Mouse (Mus musculus) hindbrain, embryonic 16.5 days (tissue): Measurements from ENCODE around the gene Cic. TPM values are rescaled to one million over a fixed set of nuclear protein-coding genes. Genes with fewer than 3 reads are reported as not detected.
"Not testable (repeated sequence)": the region's sequence is repeated elsewhere in the genome, so short reads cannot be mapped to it uniquely, and the experiment has no call there.

Experiments used
- ATAC-seq: fragments of 200-750 bp; cut with Nextera tagmentation; 2 replicates; pipeline ENCODE4 v1.8.0; 2017; ENCODE audit warnings: moderate TSS enrichment, moderate library complexity
- H3K27ac ChIP-seq: fragments of 300-500 bp; sonication (generic); 2 replicates; pipeline ENCODE4 v1.5.1; 2014; ENCODE audit warnings: low read depth, mild to moderate bottlenecking, control low read depth, low read length, moderate library complexity
- H3K27me3 ChIP-seq: fragments of 300-500 bp; sonication (generic); replicated peaks from 2 replicates; pipeline ENCODE4 v1.6.1; 2014; ENCODE audit warnings: low read length; ENCODE audit not compliant: control insufficient read depth, insufficient read depth
- H3K36me3 ChIP-seq: fragments of 300-500 bp; sonication (generic); 2 replicates; pipeline ENCODE4 v1.6.1; 2014; ENCODE audit warnings: mild to moderate bottlenecking, low read length, moderate library complexity, mixed read lengths; ENCODE audit not compliant: control insufficient read depth, insufficient read depth
- H3K4me1 ChIP-seq: fragments of 300-500 bp; sonication (generic); 2 replicates; pipeline ENCODE4 v1.6.1; 2014; ENCODE audit warnings: low read depth, low read length; ENCODE audit not compliant: control insufficient read depth, insufficient read depth
- H3K4me2 ChIP-seq: fragments of 300-500 bp; sonication (generic); 2 replicates; pipeline ENCODE4 v1.6.1; 2014; ENCODE audit warnings: mild to moderate bottlenecking, low read length, control low read depth, moderate library complexity
- H3K4me3 ChIP-seq: fragments of 300-500 bp; sonication (generic); 2 replicates; pipeline ENCODE4 v1.5.1; 2014; ENCODE audit warnings: mild to moderate bottlenecking, low read length, control low read depth, moderate library complexity
- H3K9ac ChIP-seq: fragments of 300-500 bp; sonication (generic); 2 replicates; pipeline ENCODE4 v1.6.1; 2014; ENCODE audit warnings: low read depth, mild to moderate bottlenecking, control low read depth, low read length, moderate library complexity
- H3K9me3 ChIP-seq: fragments of 300-500 bp; sonication (generic); 2 replicates; pipeline ENCODE4 v1.6.1; 2014; ENCODE audit warnings: mild to moderate bottlenecking, low read length, moderate library complexity; ENCODE audit not compliant: control insufficient read depth
- WGBS: fragments of 180-500 bp; shearing (Covaris S2); extraction: QIAGEN DNeasy Blood & Tissue Kit; methylation state at CpG from one replicate; pipeline ENCODE4 v1.1.7; 2014; 5-methylcytosine and 5-hydroxymethylcytosine counted together
- polyA plus RNA-seq: library from polyadenylated mRNA; unstranded; fragments of >200 nt; fragmentation: Nextera tagmentation; extraction: Ambion mirVana; gene quantifications from 2 replicates; pipeline ENCODE4 v1.2.1, GENCODE M21; 2015

Cic gene
- polyA plus RNA-seq, 1 experiment from 2014 or later, result 36.4 TPM

GRCm38 (mm10) chr7:25249314-25250140 lies 18.0 kb upstream of the Cic start:
- Histone ChIP-seq H3K9ac (peak overlapping the region; percentile 79), H3K4me1 (peaks cover 47% of the 10 kb centered on the region), H3K9me3 (no peaks in the 10 kb centered on the region), H3K4me3 (peak overlapping the region; percentile 86), H3K27me3 (no peaks in the 10 kb centered on the region), H3K4me2 (peak overlapping the region; percentile 99), H3K36me3 (no peaks in the 10 kb centered on the region), H3K27ac (peak overlapping the region; percentile 91)
- ATAC-seq, result peak; percentile 35
- under 1% methylated on average over 37 of the region's 73 CpGs for WGBS

- H3K27me3 ChIP-seq, result no peaks in the 10 kb centered on the region
- H3K9me3 ChIP-seq, result no peaks in the 10 kb centered on the region
- peak within 1 kb of the TSS; percentile 99 for H3K4me2 ChIP-seq
- peak; percentile 82 for ATAC-seq
- peak within 1 kb of the TSS; percentile 86 for H3K4me3 ChIP-seq
- no peaks in the 10 kb centered on the region for H3K36me3 ChIP-seq
- WGBS, result under 1% methylated on average over 68 of the region's 81 CpGs
- peaks cover 47% of the 10 kb centered on the region for H3K4me1 ChIP-seq
- peak within 1 kb of the TSS; percentile 91 for H3K27ac ChIP-seq
- peak within 1 kb of the TSS; percentile 79 for H3K9ac ChIP-seq
Observed at GRCm38 (mm10) chr7:25250141-25250972, 17.1 kb upstream of the Cic start, which contains the start of gene Erf. TSS of gene Erf (minus strand) at chr7:25250761.

GRCm38 (mm10) chr7:25251071-25251791 lies 16.3 kb upstream of the Cic start:
- peak; percentile 13; the same call in 1 of the 2 replicates for ATAC-seq
- Histone ChIP-seq H3K4me1 (peaks cover 41% of the 10 kb centered on the region), H3K9ac (peak overlapping the region; percentile 79), H3K27me3 (no peaks in the 10 kb centered on the region), H3K36me3 (no peaks in the 10 kb centered on the region), H3K4me2 (peak overlapping the region; percentile 99), H3K4me3 (peak overlapping the region; percentile 86), H3K27ac (peak overlapping the region; percentile 91), H3K9me3 (no peaks in the 10 kb centered on the region)
- WGBS, result 1% methylated on average over 22 of the region's 22 CpGs

- H3K27me3 ChIP-seq, result no peaks in the 10 kb centered on the region
- H3K9ac ChIP-seq, result peak overlapping the region; percentile 79
- peak overlapping the region; percentile 99 for H3K4me2 ChIP-seq
- 11% methylated on average over 8 of the region's 8 CpGs for WGBS
- H3K36me3 ChIP-seq, result no peaks in the 10 kb centered on the region
- peaks cover 36% of the 10 kb centered on the region for H3K4me1 ChIP-seq
- H3K4me3 ChIP-seq, result peak overlapping the region; percentile 86
- H3K9me3 ChIP-seq, result no peaks in the 10 kb centered on the region
- no peak for ATAC-seq
- H3K27ac ChIP-seq, result peak overlapping the region; percentile 91
Observed at GRCm38 (mm10) chr7:25251822-25252221, 15.7 kb upstream of the Cic start.

GRCm38 (mm10) chr7:25261896-25262295 lies 5.6 kb upstream of the Cic start:
- no peak overlapping the region for H3K4me3 ChIP-seq
- H3K27me3 ChIP-seq, result no peaks in the 10 kb centered on the region; the same call in none of the 2 replicates
- no peaks in the 10 kb centered on the region for H3K36me3 ChIP-seq
- H3K9ac ChIP-seq, result no peak overlapping the region
- no peak overlapping the region for H3K27ac ChIP-seq
- H3K9me3 ChIP-seq, result no peaks in the 10 kb centered on the region
- 89% methylated on average over 1 of the region's 1 CpGs for WGBS
- H3K4me1 ChIP-seq, result peaks cover 2% of the 10 kb centered on the region
- ATAC-seq, result no peak
- H3K4me2 ChIP-seq, result no peak overlapping the region

GRCm38 (mm10) chr7:25263968-25264870 lies 3.3 kb upstream of the Cic start:
- Histone ChIP-seq H3K27me3 (no peaks in the 10 kb centered on the region; the same call in none of the 2 replicates), H3K4me1 (peaks cover 9% of the 10 kb centered on the region), H3K4me2 (no peak overlapping the region), H3K36me3 (no peaks in the 10 kb centered on the region), H3K9me3 (no peaks in the 10 kb centered on the region), H3K27ac (no peak overlapping the region), H3K9ac (no peak overlapping the region), H3K4me3 (no peak overlapping the region)
- 28% methylated on average over 17 of the region's 17 CpGs for WGBS
- ATAC-seq, result no peak

GRCm38 (mm10) chr7:25265743-25266142 lies 1.8 kb upstream of the Cic start:
- H3K27me3 ChIP-seq, H3K4me2 ChIP-seq, H3K27ac ChIP-seq, H3K4me3 ChIP-seq, H3K9ac ChIP-seq, H3K9me3 ChIP-seq, ATAC-seq, H3K36me3 ChIP-seq: not testable (repeated sequence)
- peaks cover 19% of the 10 kb centered on the region for H3K4me1 ChIP-seq
- 94% methylated on average over 5 of the region's 5 CpGs for WGBS
